ENCODE assay signal across 8 mouse cellular contexts in the genomic region with DNA sequence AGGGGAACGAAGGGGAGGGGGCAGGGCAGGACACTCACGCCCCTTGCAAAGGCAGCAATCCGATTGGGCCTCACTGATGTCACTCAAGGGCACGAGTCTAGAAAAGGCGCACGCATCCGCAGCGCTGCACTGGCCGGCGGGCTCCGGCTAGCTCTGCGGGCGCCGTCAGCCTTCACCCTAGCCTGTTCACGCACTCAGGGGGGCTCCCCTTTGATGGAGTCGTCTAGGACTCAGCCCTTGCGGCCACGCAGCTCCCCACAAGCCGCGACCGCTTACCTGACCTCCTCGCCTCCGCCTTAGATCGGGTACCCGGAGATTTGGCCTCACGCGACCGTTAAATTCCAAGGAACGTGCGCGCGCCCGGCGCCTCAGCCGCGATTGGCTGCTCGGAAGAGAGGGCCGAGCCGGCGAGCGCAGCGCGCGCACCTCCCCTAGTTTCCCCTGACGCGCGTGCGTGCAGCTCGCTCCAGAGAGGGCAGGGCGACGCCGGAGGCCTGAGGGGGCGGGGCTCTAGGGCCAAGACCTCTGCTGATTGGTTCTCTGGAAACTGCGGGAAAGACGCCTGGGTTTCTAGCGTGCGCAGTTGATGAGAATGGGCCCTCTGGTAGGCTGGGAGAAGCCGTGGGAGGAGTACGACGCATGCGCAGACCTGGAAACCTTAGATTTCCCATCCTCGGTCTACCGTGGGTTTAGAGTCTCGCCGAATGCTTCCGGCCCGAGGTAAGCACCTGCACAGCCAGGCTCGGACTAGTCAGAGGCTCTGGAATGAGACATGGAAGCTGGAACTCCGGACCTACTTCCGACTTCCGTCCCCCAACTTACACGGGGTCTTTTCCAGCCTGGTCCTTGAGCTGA. TPM values are rescaled to one million over a fixed set of nuclear protein-coding genes. Genes with fewer than 3 reads are reported as not detected.
DNase-seq lines count a peak whose midpoint lies in the region; ATAC-seq and TF ChIP-seq lines count a peak whose summit lies in the region.

A gene (minus strand): TSS at position 463 of the 855 bp plus-strand sequence.
A gene (plus strand): TSS at position 580 of the 855 bp plus-strand sequence.

- ATAC-seq in heart, embryonic 15.5 days (replicated peaks; ENCODE audit: insufficient number of reproducible peaks, insufficient read depth, low FRiP score, low read depth), result peak; percentile 97
- ATAC-seq in liver, embryonic 14.5 days (ENCODE audit: insufficient read depth), result peak; percentile 96
- ATAC-seq in neural tube, embryonic 11.5 days (ENCODE audit: insufficient read depth, low FRiP score, low TSS enrichment), result peak; percentile 99
- peak; percentile 97 for ATAC-seq in stomach, postnatal 0 days (ENCODE audit: low FRiP score, low TSS enrichment)

- no peak for TF ChIP-seq CTCF in liver, embryonic 14.5 days (IDR thresholded peaks at IDR 0.05; ENCODE audit: low read depth)
- TF ChIP-seq CTCF in stomach, postnatal 0 days (IDR thresholded peaks at IDR 0.05; ENCODE audit: low read depth), result no peak; the same call in 1 of the 2 replicates

- 0 out of 2 replicates have a peak, but pooled peaks have one; percentile 26 for TF ChIP-seq EP300 in liver, embryonic 14.5 days (IDR thresholded peaks at IDR 0.05; ENCODE audit: low read depth)
- TF ChIP-seq EP300 in stomach, postnatal 0 days (optimal IDR thresholded peaks at IDR 0.05), result no peak

- WGBS in forebrain, embryonic 10.5 days, result under 1% methylated on average over 72 of the region's 72 CpGs
- WGBS in heart, embryonic 15.5 days, result under 1% methylated on average over 72 of the region's 72 CpGs
- under 1% methylated on average over 72 of the region's 72 CpGs for WGBS in liver, embryonic 14.5 days (ENCODE audit: insufficient replicate concordance)
- under 1% methylated on average over 72 of the region's 72 CpGs for WGBS in neural tube, embryonic 11.5 days
- under 1% methylated on average over 72 of the region's 72 CpGs for WGBS in stomach, postnatal 0 days

- peak within 1 kb of the TSS; percentile 75 for H3K4me3 ChIP-seq in forebrain, embryonic 10.5 days
- peak within 1 kb of the TSS; percentile 87 for H3K4me3 ChIP-seq in heart, embryonic 15.5 days
- H3K4me3 ChIP-seq in liver, embryonic 14.5 days (ENCODE audit: insufficient read depth in 1 of 2, low read depth in 2 of 2, low read length in 2 of 2), result peak within 1 kb of the TSS; percentile 69 to 98
- peak within 1 kb of the TSS; percentile 58 for H3K4me3 ChIP-seq in neural tube, embryonic 11.5 days (ENCODE audit: low read depth, low read length)
- H3K4me3 ChIP-seq in stomach, postnatal 0 days (ENCODE audit: low read depth, low read length), result peak within 1 kb of the TSS; percentile 64

- no peaks in the 10 kb centered on the region for H3K9me3 ChIP-seq in forebrain, embryonic 10.5 days
- H3K9me3 ChIP-seq in heart, embryonic 15.5 days (replicated peaks), result no peaks in the 10 kb centered on the region
- no peaks in the 10 kb centered on the region for H3K9me3 ChIP-seq in liver, embryonic 14.5 days (ENCODE audit: control insufficient read depth, low read length)
- no peaks in the 10 kb centered on the region for H3K9me3 ChIP-seq in neural tube, embryonic 11.5 days (ENCODE audit: control insufficient read depth, low read length)
- no peaks in the 10 kb centered on the region for H3K9me3 ChIP-seq in stomach, postnatal 0 days (ENCODE audit: control insufficient read depth, low read length)

- H3K9ac ChIP-seq in heart, embryonic 15.5 days, result peak within 1 kb of the TSS; percentile 92
- H3K9ac ChIP-seq in liver, embryonic 14.5 days (replicated peaks), result peak within 1 kb of the TSS; percentile 86
- peak within 1 kb of the TSS; percentile 82 for H3K9ac ChIP-seq in neural tube, embryonic 11.5 days (ENCODE audit: low read length)
- peak within 1 kb of the TSS; percentile 68 for H3K9ac ChIP-seq in stomach, postnatal 0 days (ENCODE audit: low read length)

- H3K4me1 ChIP-seq in forebrain, embryonic 10.5 days, result peaks cover 21% of the 10 kb centered on the region
- peaks cover 16% of the 10 kb centered on the region for H3K4me1 ChIP-seq in heart, embryonic 15.5 days (replicated peaks)
- peaks cover 6 to 14% of the 10 kb centered on the region in 2 experiments for H3K4me1 ChIP-seq in liver, embryonic 14.5 days (replicated peaks; ENCODE audit: control insufficient read depth in 2 of 2, insufficient read depth in 2 of 2, low read length in 1 of 2)
- H3K4me1 ChIP-seq in neural tube, embryonic 11.5 days (ENCODE audit: control insufficient read depth, insufficient read depth, low read length), result peaks cover 11% of the 10 kb centered on the region
- 0 out of 2 replicates have a peak, but pooled peaks cover 3% of the 10 kb centered on the region for H3K4me1 ChIP-seq in stomach, postnatal 0 days (replicated peaks; ENCODE audit: control insufficient read depth, insufficient read depth)

- H3K27ac ChIP-seq in forebrain, embryonic 10.5 days, result peak within 1 kb of the TSS; percentile 98
- H3K27ac ChIP-seq in heart, embryonic 15.5 days, result peak within 1 kb of the TSS; percentile 98
- H3K27ac ChIP-seq in liver, embryonic 14.5 days, result peak within 1 kb of the TSS; percentile 69
- peak within 1 kb of the TSS; percentile 92 for H3K27ac ChIP-seq in neural tube, embryonic 11.5 days (ENCODE audit: low read depth, low read length)
- H3K27ac ChIP-seq in stomach, postnatal 0 days (replicated peaks), result peak within 1 kb of the TSS; percentile 91

- peak within 1 kb of the TSS; percentile 90 for H3K4me2 ChIP-seq in heart, embryonic 15.5 days
- peak within 1 kb of the TSS; percentile 93 for H3K4me2 ChIP-seq in liver, embryonic 14.5 days (ENCODE audit: low read depth)
- peak within 1 kb of the TSS; percentile 84 for H3K4me2 ChIP-seq in neural tube, embryonic 11.5 days (ENCODE audit: low read depth)
- H3K4me2 ChIP-seq in stomach, postnatal 0 days (replicated peaks; ENCODE audit: low read depth), result peak within 1 kb of the TSS; percentile 83

- no peaks in the 10 kb centered on the region for H3K27me3 ChIP-seq in forebrain, embryonic 10.5 days (ENCODE audit: poor library complexity, severe bottlenecking)
- no peaks in the 10 kb centered on the region for H3K27me3 ChIP-seq in heart, embryonic 15.5 days
- H3K27me3 ChIP-seq in liver, embryonic 14.5 days (ENCODE audit: control insufficient read depth, insufficient read depth, low read length), result no peaks in the 10 kb centered on the region
- no peaks in the 10 kb centered on the region for H3K27me3 ChIP-seq in neural tube, embryonic 11.5 days (ENCODE audit: control insufficient read depth, insufficient read depth, low read length)
- no peaks in the 10 kb centered on the region for H3K27me3 ChIP-seq in stomach, postnatal 0 days (ENCODE audit: control insufficient read depth, insufficient read depth, low read length)

- peak; percentile 98 to 99 for DNase-seq in CD8-positive naive resting alpha-beta T cell, adult 2 months (ENCODE audit: low read depth in 2 of 2, low spot score in 2 of 2)
- peak; percentile 99 for DNase-seq in c-Kit-positive CD71-negative TER-119-negative erythroid progenitor cells, embryonic 14.5 days (ENCODE audit: low read depth)
- peak; percentile 99 for DNase-seq in forebrain, embryonic 10.5 days (ENCODE audit: extremely low spot score, low spot score)
- DNase-seq in kidney, postnatal 25 days, result peak; percentile 99 to 100
- DNase-seq in liver, embryonic 14.5 days (ENCODE audit: low read depth in 3 of 3, low spot score in 3 of 3), result peak; percentile 99 to 100 (median 100)
- DNase-seq in neural tube, embryonic 11.5 days (ENCODE audit: low spot score), result peak; percentile 100
- peak; percentile 100 for DNase-seq in stomach, postnatal 0 days (ENCODE audit: low spot score)

- peaks cover 21% of the 10 kb centered on the region for H3K36me3 ChIP-seq in forebrain, embryonic 10.5 days (replicated peaks)
- H3K36me3 ChIP-seq in heart, embryonic 15.5 days, result 0 out of 2 replicates have a peak, but pooled peaks cover 5% of the 10 kb centered on the region
- H3K36me3 ChIP-seq in liver, embryonic 14.5 days (replicated peaks; ENCODE audit: control insufficient read depth, insufficient read depth, low read depth), result no peaks in the 10 kb centered on the region
- H3K36me3 ChIP-seq in neural tube, embryonic 11.5 days (ENCODE audit: control insufficient read depth, insufficient read depth, low read length), result peaks cover 2% of the 10 kb centered on the region; the same call in 1 of the 2 replicates
- no peaks in the 10 kb centered on the region for H3K36me3 ChIP-seq in stomach, postnatal 0 days (ENCODE audit: control insufficient read depth, insufficient read depth, low read length)

RNA-seq across cellular contexts. Expression of the first gene that starts in this region (rescaled TPM):
- polyA plus RNA-seq in forebrain, embryonic 10.5 days (2016; fragmentation: Nextera tagmentation; extraction: Ambion mirVana), result 19.5 and 20.9 TPM in 2 replicates
- polyA plus RNA-seq in heart, embryonic 15.5 days (2015; fragmentation: Nextera tagmentation; extraction: Ambion mirVana), result 10.2 TPM in 2 replicates
- polyA plus RNA-seq in liver, embryonic 14.5 days (2012; rRNA removed), result 2.6 and 3.4 TPM in 2 replicates
- 4.2 and 5.5 TPM in 2 replicates for polyA plus RNA-seq in liver, embryonic 14.5 days (2014; fragmentation: Nextera tagmentation; extraction: Ambion mirVana)
- 16.5 and 17.3 TPM in 2 replicates for polyA plus RNA-seq in neural tube, embryonic 11.5 days (2014; fragmentation: Nextera tagmentation; extraction: Ambion mirVana)
- polyA plus RNA-seq in stomach, postnatal 0 days (2015; fragmentation: Nextera tagmentation; extraction: Ambion mirVana), result 2.2 and 2.9 TPM in 2 replicates

RNA-seq across cellular contexts. Expression of the second gene that starts in this region (rescaled TPM):
- 24.9 and 25.7 TPM in 2 replicates for polyA plus RNA-seq in forebrain, embryonic 10.5 days (2016; fragmentation: Nextera tagmentation; extraction: Ambion mirVana)
- 17.4 and 19.0 TPM in 2 replicates for polyA plus RNA-seq in heart, embryonic 15.5 days (2015; fragmentation: Nextera tagmentation; extraction: Ambion mirVana)
- polyA plus RNA-seq in liver, embryonic 14.5 days (2012; rRNA removed), result 3.1 and 4.0 TPM in 2 replicates
- 3.4 and 4.2 TPM in 2 replicates for polyA plus RNA-seq in liver, embryonic 14.5 days (2014; fragmentation: Nextera tagmentation; extraction: Ambion mirVana)
- 21.7 and 23.0 TPM in 2 replicates for polyA plus RNA-seq in neural tube, embryonic 11.5 days (2014; fragmentation: Nextera tagmentation; extraction: Ambion mirVana)
- 6.4 and 6.9 TPM in 2 replicates for polyA plus RNA-seq in stomach, postnatal 0 days (2015; fragmentation: Nextera tagmentation; extraction: Ambion mirVana)

Comparison
In these comparisons a context has a peak if more than half of its experiments do, and no peak if none do; other contexts are left out.
1. Peak in every context shown above with its lines: DNase-seq, ATAC-seq, H3K4me3 ChIP-seq and H3K27ac ChIP-seq.